Mouse (Mus musculus): ENCODE results near the gene Arfgef2.
"Not testable (repeated sequence)": the region's sequence is repeated elsewhere in the genome, so short reads cannot be mapped to it uniquely, and the experiment has no call there.

Gene Arfgef2

DNA sequence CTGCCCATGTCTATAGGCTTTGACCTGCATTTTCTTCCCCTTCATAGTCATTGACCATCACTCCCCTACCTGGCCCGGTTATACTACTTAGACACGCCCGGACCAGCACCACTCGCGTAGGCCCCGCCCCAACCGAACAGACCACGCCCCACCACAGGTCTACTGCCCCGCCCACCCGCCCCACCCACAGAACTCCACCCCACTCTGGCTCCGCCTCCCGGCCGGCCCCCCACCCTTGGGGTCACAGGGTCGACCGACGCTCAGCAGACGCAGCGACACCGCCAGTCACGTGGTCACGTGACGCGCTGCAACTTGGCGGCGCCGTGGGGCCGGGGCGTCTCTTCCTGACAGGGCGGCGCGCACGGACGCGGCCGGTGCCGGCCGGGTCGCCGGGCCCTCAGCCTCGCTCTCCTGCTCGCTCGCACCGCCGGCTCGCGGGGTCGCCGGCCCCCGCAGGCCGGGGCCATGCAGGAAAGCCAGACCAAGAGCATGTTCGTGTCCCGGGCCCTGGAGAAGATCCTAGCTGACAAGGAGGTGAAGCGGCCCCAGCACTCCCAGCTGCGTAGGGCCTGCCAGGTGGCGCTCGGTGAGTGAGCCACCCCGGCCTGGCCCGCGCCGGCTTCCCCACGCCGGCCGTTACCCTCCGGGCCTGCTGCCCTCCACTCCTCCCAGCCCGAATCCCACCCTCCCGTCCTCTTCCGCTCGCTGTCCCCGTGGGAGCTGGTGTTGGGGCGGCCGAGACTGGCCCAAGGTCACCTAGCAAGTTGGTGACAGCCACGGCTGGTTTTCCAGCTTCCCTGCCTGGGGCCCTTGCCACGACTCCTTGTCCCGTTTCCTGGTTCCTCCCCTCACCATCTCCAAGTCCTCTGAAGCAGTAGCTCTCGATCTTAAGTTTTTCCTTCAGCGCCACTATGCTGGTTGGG lies at the start of gene Arfgef2:
Gene Arfgef2, plus strand, starts transcription at position 339 of the 923 bp plus-strand sequence.
- in situ Hi-C loops (cut with MseI, MboI), result no loop called here

DNA sequence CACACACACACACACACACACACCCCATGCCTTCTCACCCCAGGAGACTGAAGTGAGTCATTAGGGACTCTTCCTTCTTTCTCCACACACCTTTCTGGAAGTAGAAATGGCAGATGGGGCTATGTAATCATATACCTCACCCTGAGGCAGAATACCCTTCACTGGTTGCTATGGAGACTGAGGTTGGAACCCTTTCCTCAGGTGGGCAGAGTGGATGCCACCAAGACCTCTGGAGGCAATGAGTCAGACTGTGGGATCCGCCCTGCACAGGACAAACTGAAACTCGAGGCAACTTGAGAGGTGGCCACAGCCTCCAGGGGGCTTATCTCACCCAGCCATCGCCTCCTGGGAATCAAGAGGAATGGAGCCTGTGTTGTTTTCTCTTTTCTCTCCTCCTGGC lies 47.4 kb upstream of the Arfgef2 start:
- in situ Hi-C loops (cut with MseI, MboI), result no loop called here

DNA sequence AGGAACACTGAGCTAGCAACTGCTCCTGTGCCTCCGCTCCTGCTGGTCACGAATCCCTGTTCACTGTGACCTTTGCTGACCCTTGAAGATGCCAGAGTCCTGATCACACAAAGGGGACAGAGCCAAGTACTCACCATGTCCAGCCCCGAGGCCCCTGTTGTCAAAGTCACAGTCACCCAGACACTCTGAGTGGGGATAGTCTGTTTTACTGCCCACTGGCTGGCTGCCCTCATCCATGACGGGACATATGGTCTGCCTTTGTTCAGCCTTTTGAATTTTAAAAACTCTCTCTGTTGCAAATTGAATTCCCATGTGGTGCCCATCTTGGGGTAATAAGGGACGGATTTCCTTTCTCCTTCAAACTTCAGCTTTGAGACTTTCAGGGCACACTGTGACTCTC lies 41.3 kb upstream of the Arfgef2 start:
- in situ Hi-C loops (cut with MseI, MboI), result no loop called here

DNA sequence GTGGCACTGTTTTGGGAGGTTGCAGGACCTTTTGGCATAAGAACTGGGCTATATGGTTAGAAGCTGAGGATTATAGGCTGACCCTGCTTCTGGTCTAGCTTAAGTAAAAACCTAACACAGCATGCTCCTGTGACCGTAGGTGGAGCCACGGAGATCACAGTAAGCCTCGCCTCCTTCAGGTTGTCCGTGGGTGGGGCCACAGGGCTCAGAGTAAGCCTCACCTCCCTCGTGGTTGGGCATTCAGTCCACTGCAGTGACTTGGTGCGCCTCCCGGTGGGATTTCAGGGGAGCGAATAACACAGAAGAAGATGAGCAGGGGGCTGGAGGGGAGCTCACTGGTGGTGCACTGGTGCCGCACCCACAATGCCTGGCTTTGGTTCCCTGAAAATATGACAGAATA lies 37.8 kb upstream of the Arfgef2 start:
- in situ Hi-C loops (cut with MseI, MboI), result no loop called here

DNA sequence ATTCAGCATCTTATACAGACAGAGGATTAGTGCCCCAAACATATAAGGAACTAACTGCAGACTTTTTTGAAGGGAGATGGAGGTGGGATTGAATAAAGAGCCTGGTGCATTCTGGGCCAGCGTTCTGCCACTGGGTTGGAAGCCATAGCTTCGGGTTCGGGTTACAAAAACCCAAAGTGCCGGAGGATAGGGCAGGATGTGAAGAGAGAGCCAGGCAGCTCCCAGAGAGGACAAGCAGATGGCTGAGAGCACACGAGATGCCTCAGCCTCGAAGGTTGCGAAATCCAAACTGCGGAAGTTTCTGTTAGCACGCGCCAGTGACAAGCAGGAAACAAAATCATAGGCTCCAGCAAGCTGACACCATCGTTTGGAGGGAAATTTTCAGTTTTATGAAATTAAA lies 34.0 kb upstream of the Arfgef2 start:
- in situ Hi-C loops (cut with MseI, MboI), result no loop called here

DNA sequence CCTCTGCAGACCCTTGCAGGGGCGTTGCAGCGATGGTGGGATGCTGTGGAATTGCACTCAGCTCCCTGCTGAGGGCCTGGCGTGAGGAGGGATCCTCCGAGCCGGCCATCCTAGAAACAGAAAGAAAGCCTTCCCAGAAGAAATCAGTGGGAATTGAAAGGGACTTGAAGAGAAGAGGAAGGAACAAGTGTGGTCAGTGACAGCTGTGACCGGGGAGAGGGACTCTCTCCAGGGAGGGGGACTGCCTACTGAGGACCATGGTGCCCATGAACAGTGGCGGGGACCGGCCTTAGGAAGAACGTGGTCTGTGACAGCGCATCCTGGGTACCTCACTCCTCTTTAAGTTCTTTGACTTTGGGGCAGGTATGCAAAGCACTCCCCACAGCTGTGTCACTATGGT lies 31.8 kb upstream of the Arfgef2 start:
- in situ Hi-C loops (cut with MseI, MboI), result no loop called here

DNA sequence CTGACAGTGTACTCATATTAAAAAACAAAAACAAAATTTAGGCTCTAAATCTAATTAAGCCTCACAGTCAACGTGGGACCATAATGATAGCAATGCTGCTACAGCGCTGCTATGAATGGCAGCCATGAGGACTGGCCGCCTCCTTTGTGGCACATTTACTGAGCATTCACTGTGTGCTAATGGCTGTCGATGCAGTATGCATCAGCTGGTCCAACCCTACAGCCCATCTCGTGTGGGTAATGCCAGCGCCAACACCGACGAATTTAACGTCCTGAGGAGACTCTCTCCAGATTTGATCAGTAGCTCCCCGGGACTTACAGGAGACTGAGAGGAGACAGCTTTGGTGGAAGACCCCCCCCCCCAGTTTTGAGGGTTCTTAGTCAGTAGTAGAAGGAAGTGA lies 31.1 kb upstream of the Arfgef2 start:
- in situ Hi-C loops (cut with MseI, MboI), result no loop called here

DNA sequence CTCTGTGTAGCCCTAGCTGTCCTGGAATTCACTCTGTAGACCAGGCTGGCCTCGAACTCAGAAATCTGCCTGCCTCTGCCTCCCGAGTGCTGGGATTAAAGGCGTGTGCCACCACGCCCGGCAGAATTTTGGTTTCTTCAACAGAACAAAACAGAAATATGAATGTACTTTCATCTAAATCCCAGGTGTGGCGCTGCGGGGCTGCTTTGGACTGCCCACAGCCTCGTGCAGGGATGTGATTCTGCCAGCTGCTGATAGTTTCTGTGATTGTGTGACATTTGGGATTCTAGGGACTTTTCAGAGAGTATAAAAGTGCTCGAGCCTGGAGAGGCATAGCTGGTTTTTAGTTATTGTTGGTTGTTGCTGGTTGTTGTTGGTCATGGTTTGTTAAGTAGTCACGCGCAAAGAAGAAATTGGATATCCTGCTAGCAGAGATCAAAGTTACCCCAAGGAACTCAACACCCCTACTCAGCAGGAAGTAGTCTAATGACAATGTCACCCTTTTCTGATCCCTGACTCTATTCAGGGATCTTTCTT lies 30.0 kb upstream of the Arfgef2 start:
- in situ Hi-C loops (cut with MseI, MboI), result loop anchor here in 1 of 2 experiments (5.0 kb wide), 1 partner anchor 188 kb away; no protein-coding TSS in a partner anchor

DNA sequence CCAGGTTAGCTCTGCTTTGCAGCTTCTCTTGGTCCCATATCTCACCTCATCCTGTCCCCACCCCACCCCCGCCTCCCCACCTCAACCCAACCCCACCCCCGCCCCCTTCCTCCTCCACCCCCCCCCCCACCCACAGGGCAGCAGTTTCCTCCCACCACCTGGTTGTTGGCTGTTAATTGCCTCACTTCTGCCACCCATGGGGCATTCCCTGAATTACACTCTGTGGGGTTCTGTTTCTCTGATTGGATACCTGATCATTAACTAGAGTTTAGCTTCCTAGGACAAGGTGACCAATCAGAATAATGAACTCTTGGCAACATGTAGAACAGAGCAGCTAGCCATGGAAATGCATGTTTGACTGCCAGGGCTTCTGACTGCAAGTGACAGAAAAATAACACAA lies 29.1 kb upstream of the Arfgef2 start:
- in situ Hi-C loops (cut with MseI, MboI), result loop anchor here in 1 of 2 experiments (5.0 kb wide), 1 partner anchor 189 kb away; no protein-coding TSS in a partner anchor

DNA sequence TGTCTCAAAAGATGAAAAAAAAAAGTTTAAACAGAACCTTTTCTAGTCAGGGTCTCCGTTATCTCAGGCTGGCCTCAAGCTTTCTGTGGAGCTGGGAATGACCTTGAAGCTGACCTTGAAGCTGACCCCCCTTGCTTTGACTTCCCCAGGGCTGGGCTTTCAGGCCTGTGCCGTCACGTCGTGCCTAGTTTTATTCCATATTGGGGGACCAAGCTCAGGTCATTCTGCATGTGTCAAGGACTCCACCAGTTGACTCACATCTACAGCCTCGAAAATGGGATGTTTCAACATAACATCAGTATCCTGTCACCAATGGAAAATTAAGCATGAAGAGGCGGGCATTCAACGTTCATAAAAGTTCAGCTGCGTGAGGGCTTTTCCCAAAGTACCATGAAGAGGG lies 25.4 kb upstream of the Arfgef2 start:
- in situ Hi-C loops (cut with MseI, MboI), result loop anchor here (5.0 kb wide), 2 partner anchors 188 to 193 kb away; no protein-coding TSS in a partner anchor

DNA sequence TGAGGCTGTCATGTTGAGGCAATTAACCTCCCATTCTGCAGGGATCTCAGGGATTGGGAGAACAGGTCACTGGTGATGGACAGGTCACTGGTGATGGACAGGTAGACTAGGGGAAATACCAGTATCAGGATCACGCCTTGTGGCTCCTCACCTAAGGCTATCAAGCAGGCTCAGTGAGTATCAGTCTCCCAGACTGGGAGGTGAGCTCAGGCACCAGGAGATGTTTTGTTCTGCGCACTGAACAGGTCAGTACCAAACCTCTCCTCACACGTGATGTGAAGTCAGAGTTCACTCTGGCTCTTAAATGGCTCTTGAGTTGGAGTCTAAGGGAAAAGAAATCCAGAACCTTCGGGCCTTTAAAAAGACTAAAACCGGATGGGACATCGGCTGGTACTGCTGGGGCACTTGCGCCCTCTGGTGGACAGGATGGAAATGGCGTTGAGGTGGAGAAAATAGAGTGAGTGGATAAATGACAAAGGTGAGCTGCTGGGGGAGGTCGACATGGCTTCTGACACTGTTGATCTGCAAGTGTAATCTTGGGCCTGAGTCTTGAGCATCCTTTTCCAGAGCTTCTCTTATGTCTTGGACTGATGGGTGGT lies 24.3 kb upstream of the Arfgef2 start:
- in situ Hi-C loops (cut with MseI, MboI), result loop anchor here in 1 of 2 experiments (5.0 kb wide), 1 partner anchor 189 kb away; no protein-coding TSS in a partner anchor

DNA sequence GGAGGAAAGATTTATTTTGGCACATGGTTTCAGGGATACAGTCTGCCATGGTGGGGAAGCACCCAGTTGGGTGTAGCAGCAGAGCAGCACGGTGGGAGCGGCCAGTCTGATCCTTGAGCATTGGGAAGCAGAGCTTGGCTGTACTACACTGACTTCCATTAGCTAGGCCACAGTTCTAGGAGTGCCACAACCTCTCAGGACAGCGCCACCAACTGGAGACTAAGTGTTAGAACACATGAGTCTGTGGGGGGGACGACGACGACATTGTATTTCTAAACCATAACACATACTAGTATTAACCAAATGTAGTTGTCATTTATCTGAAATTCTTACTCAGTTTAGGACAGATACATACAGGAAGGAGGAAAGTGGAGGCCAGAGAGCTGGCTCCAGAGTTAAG lies 21.0 kb upstream of the Arfgef2 start:
- in situ Hi-C loops (cut with MseI, MboI), result loop anchor here in 1 of 2 experiments (5.0 kb wide), 1 partner anchor 192 kb away; no protein-coding TSS in a partner anchor

DNA sequence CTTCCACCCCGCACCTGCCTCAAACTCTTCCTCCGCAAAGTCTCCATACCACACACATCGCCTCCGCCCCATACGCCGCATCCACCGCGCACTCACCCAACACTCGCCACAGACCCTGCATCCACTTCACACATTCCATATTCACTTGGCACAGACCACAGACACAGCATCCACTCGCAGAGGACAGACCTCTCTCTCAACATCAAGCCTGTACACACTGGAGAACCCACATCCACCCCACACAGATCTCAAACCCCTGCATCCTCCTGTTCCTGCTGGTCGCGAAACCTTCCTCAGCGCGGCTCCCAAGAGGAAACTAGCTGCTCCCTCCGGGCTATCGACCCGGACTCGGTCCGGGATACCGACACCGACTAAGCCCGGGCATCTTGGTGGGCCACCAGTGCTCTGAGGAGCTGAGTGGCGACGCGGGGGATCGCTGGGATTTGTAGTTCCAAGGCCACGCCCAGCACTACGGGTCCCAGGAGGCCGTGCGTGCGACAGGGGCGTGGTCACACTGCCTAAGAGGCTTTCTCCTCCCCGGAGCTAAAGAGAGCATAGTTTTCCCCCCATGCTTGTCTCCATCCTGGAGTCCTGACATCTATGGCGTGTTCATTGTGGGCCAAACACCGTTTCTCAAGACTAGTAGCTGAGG lies 18.9 kb upstream of the Arfgef2 start:
- in situ Hi-C loops (cut with MseI, MboI), result no loop called here

DNA sequence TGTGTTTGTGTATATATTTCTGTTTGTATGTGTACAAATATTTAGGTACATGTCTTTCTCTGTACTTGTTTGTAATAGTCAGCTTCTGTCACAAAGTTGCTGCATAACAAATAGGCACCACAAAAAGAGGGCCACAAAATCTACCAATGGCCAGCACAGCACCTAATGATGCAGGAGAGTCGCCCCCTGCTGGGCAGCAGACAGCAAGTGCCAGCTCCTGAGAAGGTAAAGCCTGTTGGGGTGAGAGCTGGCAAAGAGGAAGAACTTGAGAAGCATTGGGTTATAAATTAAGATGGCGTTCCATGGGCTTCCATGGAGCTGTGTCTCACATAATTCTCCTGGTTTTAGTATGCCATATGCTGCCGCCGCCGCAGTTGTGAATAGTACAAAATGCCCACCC lies 13.7 kb upstream of the Arfgef2 start:
- in situ Hi-C loops (cut with MseI, MboI), result no loop called here

DNA sequence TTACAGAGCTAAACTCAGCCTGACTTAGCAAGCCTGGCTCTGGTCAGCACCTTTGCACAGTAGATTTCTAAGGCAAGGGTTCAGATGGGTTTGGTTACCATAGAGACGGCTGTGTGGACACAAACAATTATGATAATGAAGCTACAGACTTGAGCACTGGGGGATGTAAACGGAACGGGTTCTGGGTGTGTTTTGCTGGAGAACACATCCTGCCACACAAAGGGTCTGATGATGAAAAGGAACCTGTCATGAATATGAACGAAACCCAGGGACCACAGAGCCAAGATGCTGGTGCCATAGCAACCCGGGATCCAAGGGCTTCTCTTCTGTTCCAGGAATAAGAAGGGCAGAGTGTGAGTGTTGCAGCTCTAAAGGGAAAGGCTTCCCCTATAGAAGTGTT lies 13.0 kb upstream of the Arfgef2 start, which contains the start of gene Trp53rkb:
Gene Trp53rkb, plus strand, starts transcription at position 177 of the 400 bp plus-strand sequence.
- in situ Hi-C loops (cut with MseI, MboI), result no loop called here

DNA sequence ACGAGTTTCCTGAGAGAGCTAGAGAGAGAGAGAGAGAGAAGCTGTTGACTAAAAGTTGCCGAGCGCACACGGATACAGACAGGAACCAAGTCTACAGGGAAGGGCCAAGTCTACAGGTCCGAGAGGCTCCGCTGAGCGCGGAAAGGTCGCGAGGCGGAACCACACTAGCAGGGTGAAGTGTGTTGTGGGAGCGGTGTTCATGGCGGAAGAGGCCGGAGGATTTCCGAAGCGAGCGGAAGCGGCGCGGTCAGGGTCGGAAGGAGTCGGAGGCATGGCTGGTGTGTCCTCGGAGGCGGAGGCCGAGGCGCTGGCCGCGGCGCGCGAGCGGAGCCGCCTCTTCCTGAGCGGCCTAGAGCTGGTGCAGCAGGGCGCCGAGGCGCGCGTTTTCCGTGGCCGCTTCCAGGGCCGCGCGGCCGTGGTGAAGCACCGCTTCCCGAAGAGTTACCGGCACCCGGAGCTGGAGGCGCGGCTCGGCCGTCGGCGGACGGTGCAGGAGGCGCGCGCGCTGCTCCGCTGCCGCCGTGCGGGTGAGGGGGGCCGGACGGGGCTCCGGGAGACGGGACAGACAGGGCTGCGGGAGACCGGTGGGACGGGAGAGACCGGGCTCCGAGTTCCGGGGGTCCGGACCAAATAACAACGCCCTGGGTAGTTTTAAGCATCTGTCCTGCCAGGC lies 11.7 kb upstream of the Arfgef2 start:
- in situ Hi-C loops (cut with MseI, MboI), result not testable (repeated sequence)

DNA sequence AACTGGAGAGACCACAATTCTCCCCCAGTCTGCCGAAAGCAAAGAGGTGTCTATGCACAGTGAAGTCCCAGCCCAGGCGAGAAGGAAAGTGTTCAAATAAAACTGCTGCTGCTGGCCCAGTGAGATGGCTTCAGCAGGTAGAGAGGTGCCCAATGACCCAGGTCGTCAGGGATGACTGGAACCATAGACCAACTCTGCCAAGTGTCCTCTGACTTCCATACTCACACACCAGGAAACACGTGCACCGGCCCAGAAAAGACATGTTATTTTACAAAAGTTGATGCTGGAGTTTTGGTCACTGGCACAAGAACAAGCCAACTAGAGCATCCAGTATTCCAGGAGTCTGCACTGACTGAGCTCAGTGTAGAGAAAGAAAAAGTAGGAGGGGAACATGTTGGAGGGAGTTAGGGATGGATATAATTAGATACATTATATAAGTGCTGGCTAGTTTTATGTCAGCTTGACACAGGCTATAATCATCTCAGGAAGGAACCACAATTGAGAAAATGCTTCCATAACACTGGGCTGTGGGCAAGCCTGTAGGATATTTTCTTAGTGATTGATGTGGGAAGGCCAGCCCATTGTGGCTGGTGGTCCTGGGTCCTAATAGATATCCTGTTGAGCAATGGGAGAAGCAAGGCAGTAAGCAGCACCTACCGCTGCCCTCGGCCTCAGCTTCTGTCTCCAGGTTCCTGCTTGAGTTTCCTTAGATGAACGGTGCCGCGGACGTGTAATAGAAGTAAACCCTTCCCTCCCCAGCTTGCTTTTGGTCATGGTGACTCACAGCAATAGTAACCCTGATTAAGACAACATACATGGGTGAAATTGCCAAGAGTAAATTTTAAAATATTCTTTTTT lies 5.5 kb upstream of the Arfgef2 start:
- in situ Hi-C loops (cut with MseI, MboI), result no loop called here

DNA sequence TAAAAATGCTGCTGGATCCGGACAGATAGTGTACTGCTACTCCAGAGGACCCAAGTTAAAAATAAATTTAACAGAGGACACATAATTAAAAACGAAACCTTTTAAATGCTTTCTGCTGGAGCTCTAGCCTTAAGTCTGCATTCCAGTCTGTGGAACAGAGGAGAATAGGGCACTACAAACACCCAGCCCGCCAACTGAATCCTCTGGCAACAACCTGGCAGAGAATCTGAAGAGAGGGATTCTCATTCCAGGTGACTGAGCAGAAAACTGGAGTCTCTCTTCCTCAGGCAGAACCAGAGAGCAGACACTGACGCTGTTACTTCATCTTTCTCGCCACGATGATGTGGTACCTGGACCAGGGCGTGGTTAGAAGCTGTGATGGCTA lies 4.9 kb upstream of the Arfgef2 start:
- in situ Hi-C loops (cut with MseI, MboI), result no loop called here

DNA sequence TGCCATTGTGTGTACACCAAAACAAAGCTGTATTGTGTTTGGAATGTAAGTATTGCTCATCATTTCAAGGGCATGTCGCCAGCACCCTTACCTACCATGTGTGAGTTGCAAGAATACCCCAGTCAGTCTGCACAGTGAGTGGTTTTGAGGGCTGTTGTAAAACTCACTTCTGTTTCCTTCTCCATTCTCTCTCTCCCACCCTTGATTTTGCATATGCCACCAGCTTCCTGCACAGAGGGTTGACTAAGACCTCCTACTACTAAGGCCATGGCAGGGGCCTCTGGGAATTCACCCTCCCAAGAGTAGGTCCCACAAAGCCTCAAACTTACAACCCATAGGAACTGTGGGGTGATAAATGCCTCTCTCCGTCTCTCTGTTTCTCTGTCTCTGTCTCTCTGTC lies 4.0 kb upstream of the Arfgef2 start:
- in situ Hi-C loops (cut with MseI, MboI), result no loop called here

DNA sequence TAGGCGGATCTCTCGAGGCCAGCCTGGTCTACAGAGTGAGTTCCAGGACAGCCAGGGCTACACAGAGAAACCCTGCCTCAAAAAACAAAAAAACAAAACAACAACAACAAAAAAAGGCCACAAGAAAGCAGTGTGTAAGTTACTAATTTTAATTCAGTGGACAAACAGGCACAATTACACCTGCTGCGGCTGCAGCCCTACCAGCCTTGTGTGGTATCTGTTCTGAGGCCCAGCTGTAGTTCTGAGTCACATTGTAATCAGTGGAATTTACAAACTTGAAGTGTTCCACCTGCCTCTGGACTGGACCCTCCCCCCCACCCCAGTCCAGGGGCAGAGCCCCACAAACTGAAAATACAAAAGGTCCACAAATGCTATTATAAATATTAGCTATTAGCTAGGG lies 2.1 kb upstream of the Arfgef2 start:
- in situ Hi-C loops (cut with MseI, MboI), result no loop called here
